Mouse (Mus musculus): ENCODE data around the gene Uqcr11.

- TF ChIP-seq POLR2A (IDR thresholded peaks at IDR 0.05; ENCODE audit: control insufficient read depth, extremely low read depth, insufficient read depth, low read length, poor library complexity), result no peak
- no peak for TF ChIP-seq CTCF (IDR thresholded peaks at IDR 0.05; ENCODE audit: borderline replicate concordance, control insufficient read depth, extremely low read depth, insufficient read depth, low read length, poor library complexity)
These were observed 38.4 kb upstream of the Uqcr11 start for GRCm38 (mm10) chr10:80445052-80445451.
